Mouse (Mus musculus) liver (tissue): ENCODE results near the gene Myo9b.

Experiments used
- DNase-seq: peaks from one replicate; pipeline ENCODE4 v3.0.0-alpha.2; 2020; ENCODE audit warnings: mixed read lengths

The Myo9b gene

DNA sequence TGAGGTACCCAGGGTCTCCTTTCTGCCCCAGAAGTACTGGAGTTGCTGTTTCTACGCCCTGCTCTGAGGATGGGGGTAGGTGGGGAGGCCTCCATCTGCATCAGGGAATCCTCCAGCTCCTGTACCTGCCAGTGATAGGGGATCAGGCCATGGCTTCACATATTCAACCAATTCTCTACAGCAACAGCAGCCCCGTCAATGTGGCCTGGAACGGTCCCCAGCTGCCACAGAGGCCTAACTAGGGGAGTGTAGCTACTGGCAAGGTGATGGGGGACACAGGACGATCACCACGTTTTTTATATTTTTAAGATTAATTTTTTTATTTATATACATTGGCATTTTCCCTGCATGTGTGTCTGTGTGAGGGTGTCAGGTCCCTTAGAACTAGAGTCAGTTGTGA is 119.9 kb downstream of the Myo9b start:
- DNase-seq = no peak

DNA sequence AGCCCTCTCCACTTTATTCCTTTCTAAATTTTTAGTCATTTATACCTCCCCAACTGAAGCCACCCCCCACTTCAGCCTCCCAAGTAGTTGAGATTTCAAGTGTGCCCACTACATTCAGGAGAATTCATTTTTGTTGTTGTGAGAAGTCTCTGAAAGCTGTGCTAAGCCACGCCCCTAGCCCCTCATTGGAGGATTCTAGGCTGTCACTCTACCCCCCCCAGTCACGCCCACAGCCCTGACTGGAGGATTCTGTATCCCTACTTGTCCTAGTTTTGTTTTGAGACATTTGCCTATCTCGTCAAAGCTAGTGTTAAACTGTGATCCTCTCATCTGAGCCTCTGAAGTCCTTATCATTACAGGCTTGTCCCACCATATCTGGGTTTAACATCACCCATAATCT is 120.4 kb downstream of the Myo9b start:
- peak; percentile 74 for DNase-seq

GRCm38 (mm10) chr8:71394481-71394880 is 122.0 kb downstream of the Myo9b start:
- DNase-seq = no peak

DNA sequence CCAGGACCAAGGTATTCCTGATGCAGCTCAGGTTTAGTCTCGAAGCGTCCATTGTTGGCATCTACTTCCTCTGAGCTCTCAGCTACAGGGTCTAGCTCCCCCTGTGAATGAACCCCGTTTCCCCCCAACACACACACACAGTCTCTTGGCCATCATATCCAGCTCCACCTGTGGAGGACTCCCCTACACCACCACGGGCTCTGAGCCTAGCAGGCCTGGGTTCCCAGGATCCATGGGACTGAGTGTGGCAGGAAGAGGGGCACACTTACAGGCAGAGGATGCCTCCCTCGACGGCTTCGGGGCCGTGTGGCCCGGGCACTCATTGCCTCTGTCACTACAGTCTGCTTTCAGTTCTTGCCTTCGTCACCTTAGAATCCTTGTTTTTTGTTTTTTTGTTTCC is 122.6 kb downstream of the Myo9b start:
- peak; percentile 2 for DNase-seq

GRCm38 (mm10) chr8:71395629-71396028 is 123.1 kb downstream of the Myo9b start, which contains the start of gene Ushbp1:
Gene Ushbp1 (minus strand): TSS chr8:71395802.
- no peak for DNase-seq

DNA sequence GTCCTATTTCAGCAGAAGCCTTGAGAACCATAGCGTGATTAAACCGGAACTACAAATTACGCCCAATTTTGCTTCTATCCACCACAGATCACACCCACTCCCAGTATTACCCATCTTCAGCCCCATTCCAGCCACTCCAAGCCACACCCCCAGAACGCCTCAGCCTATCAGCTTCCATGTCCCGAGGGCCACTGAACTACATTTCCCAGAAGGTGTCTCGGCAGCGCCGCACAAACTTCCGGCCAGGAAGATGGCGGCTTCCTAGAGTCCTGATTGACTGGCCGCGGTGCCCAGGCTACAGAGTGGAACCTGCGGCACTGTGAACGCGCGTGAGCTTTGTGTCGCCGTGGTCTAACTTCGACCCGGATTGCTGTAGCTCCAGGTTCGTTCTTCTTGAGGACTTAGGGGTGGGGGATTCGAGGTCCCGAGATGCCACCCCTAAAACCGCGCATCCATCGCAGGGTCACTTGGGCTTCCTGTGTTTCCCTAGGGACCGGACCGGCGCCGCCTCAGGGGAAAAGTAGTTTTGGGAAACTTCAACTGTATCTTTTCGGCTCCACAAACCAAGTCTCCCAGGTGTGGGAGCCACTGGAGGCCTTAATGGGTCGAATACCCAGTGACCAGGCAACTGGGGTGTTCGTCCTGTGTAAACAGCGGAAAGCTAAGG is 124.3 kb downstream of the Myo9b start, which contains the start of gene Babam1:
Babam1 (plus strand) TSS at position 223 of the 667 bp plus-strand sequence.
- peak; percentile 93 for DNase-seq

DNA sequence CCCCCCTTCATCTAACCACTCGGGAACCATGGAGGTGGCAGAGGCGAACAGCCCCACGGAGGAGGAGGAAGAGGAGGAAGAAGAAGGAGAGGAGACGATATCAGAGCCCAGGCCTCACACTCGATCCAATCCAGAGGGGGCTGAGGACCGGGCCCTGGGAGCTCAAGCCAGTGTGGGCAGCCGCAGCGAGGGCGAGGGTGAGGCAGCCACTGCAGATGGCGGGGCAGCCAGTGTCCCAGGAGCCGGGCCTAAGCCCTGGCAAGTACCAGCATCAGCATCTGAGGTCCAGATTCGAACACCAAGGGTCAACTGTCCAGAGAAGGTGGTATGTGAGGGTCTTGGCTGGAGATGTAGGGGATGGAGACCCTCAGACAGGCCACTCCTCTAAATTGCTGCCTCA is 125.2 kb downstream of the Myo9b start:
- DNase-seq = no peak

- DNase-seq = peak; percentile 1
Observed at GRCm38 (mm10) chr8:71400826-71401225, 128.3 kb downstream of the Myo9b start.

- peak; percentile 2 for DNase-seq
Observed at GRCm38 (mm10) chr8:71401454-71401853, 128.9 kb downstream of the Myo9b start.

DNA sequence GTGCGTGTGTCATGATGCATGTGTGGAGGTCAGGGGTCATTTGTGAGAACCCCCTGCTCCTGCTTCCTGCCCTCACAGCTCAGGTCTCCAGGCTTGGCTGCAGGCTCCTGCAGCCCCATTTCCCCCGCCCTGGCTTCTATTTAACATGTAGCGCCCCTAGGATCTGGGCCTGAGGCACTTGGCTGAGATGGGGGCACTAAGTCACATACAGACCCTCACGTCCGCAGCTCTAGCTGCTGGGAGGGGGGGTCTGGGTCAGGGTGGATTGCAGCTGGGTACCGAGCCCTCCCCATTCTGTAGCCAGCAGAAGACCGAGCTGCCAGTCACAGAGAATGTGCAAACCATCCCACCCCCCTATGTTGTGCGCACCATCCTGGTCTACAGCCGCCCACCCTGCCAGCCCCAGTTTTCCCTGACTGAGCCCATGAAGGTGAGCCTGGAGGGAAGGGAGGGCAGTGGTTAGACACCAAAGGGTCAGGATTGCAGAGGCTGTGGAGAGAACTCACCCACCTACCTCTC is 130.0 kb downstream of the Myo9b start:
- peak; percentile 2 for DNase-seq

DNA sequence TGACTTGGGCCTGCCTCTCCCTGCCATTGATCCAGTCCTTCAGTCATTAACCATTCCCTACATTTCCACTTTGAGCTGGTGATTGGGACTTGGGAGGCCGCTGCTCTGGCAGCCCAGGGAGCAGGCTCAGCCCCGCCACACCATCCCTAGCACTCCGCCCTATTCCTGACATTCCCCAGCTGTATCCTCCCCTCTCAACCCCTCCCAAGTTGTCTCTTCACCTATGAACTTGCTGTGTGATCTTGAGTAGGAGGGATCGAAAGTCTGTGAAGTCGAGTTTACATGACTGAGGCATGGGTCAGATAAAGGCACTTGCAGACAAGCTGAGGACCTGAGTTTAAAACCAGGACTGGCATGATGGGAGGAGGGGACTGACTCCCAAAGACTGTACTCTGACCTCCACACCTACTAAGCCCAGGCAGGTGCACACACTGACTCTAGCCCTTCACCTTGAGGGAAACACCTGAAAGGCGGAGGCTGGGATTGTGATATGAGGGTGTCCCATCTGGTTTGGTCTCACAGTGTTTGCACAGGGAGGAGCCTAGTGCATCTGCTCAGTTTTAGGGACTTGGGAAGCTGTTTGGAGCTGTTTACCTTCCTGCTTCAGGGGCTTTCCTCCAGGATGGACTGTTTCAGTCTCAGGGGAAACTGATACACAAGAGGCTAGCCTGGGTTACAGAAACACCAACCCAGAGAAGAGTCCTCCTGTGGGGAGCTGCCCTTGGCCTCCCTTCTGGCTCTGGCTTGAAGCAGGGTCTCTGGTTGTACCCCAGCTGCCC is 130.8 kb downstream of the Myo9b start:
- peak; percentile 1 for DNase-seq

- no peak for DNase-seq
Observed at GRCm38 (mm10) chr8:71404011-71404410, 131.5 kb downstream of the Myo9b start.

DNA sequence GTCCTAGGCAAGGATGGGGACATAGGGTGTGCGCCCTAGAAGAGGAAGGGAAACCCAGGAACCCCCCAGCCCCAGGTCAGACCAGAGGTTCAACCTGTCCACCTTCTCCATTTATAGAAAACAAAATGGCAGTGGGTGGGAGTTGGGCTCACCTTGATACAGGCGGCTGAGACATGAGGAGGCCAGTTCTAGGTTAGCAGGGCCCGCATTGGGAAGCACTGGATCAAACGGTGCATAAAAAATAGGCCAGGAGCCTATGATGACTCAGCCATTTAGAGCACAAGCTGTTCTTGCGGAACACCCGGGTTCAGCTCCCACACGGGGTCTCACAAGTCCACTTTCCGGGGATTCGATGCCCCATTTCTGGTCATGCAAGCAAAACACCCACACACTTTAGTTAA is 132.4 kb downstream of the Myo9b start:
- DNase-seq = no peak

DNA sequence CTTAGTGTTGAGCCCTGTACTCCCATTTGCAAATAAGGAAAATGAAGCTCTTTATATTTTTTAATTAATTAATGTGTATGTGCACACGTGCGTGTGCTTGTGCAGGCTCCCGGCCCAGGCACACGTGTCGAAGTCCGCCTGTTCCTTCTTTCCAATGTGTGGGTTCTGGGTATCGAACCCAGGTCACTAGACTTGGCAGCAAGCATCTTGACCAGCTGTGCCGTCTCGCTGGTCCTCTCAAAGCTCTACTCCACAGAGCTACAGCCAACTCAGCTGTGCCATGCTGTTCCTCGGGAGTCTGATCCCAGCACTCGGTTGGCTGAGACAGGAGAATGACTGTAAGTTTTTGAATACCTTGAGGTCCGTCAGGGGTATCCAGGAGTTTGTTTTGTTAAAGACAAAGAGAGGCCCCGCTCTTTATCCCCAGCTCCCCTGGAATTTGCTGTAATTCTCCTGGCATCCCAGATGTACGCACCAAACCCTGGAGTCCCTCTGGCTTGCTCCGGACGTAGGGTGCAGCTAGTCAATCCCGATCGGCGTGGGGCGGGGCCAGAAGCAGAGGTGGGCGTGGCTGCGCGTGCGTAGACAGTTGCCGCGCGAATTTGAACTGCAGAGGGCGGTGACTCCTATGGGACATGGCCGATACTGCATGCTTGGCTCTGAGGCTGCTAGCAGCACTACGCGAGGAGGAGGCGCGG is 133.0 kb downstream of the Myo9b start, which contains the start of gene Ankle1:
Ankle1 (plus strand) TSS at position 610 of the 698 bp plus-strand sequence.
- peak; percentile 98 for DNase-seq

DNA sequence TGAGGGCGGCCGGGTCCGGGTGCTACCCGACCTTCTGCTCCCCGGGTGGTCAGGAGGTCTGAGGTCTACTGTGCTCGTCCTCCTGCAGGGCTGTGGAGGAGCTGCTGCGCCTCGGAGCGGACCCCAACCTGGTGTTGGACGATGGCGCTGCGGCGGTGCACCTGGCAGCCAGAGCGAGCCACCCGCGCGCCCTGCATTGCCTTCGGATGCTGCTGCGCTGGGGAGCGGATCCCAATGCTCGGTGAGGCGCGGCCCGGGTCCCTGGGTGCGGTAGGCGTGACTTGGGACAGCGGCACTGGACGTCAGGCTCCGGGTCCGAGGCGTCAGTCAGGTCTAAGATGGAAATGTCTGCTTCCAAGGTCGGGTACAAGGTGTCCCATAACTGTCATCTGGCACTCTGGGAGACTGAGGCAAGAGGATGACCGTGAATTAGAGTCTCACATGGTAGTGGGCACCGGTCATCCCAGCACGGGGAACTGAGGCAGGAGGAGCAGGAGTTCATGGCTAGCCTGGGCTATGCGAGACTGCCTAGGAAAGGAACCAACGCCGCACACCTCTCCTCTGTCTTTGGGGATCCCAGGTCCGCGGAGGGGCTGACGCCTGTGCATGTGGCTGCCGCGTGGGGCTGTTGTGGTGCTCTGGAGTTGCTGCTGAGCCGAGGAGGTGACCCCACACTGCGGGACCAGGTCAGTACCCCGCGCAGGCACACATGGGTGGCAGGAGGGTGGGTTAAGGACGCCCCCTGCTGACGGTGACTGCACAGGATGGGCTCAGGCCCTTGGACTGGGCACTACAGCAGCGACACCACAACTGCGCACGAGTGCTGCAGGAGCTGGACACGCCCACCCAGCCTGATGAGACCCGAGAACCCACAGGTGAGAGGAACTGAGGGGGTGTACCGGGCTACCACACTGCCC is 133.8 kb downstream of the Myo9b start:
- DNase-seq = peak; percentile 88

DNA sequence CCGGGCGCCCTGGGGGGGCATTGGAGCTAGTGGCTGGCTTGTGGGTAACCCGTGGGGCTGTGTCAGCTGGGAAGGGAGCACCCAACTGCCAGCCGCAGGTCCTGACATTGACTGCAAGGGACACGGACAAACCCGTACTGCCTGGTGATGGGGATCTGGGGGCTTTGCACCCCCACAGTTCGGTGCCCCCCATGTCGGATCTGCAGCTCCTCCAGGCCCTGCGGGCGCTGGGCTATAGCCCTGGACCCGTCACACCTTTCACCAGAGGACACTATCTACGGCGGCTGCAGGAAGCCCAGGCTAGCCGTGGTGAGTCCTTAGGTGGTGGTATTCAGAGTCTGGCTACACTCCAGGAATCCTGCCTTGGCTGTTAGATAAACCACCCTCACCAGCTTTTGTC is 134.9 kb downstream of the Myo9b start:
- no peak for DNase-seq

- no peak for DNase-seq
Observed at GRCm38 (mm10) chr8:71408231-71408630, 135.7 kb downstream of the Myo9b start.
